Mouse (Mus musculus) retina, postnatal 1 day (tissue): ENCODE measurements at regions not wholly inside any gene's neighbourhood (a gene's known extent, or its start where the extent isn't known, plus 50 kb on each side); places are given as distances from the start of the nearest gene placed in this dataset.

Experiments used
- DNase-seq: peaks from one replicate; pipeline ENCODE4 v3.0.0-alpha.2; 2012

DNA sequence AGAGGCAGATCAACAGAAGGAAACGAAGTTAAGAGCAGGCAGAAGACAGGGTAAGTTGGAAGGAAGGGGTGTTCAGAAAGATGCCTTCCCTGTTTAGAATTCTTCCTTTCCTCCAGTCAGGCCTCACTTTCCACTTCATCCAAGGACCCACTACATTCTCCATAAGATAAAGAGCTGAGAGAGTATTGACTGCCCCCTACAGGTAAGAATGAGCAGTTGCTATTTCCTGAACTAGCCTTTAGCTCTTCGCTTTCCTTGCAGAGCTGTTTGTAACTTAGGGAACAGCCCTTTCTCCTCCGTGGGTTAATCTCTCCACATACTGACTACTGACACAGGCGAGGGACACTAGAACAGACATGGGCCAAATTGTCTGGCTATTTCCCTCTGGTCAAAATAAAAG, 273.1 kb downstream of the Atp23 start:
- DNase-seq: peak; percentile 29

DNA sequence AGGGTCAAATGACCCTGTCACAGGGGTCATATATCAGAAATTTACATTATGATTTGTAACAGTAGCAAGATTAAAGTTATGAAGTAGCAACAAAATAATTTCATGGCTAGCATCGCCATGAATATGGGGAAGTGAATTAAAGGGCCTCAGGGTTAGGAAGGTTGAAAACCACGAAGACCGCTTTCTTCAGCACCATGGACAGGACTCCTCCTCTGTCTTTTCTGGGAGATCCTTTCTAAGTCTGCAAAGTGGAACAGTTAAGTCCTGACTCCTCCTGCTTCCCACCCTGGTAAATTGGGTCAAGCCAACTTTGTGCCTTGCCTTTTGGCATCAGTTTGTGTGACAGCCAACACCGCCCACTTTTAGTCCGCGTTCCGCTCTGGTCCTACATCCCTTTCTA, 275.7 kb downstream of the Atp23 start:
- DNase-seq: peak; percentile 61

DNA sequence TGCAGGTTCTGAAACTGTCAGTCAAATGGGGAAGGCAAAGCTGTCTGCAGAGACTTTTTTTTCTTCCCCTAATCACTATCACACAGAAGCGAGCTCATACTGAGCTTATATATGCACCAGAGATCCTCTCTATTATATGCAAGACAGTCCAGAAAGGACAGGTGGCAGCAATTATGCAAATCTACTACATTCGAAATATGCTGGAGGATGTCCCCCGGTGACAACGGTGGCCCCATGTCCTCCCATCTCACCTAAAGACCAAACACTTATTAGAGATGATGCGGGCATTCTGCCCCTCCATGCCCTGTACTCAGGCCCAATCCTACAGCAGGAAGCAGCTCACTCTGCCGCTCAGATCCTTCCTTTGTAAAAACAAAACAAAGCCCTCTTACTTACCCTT, 280.4 kb downstream of the Atp23 start:
- no peak for DNase-seq

DNA sequence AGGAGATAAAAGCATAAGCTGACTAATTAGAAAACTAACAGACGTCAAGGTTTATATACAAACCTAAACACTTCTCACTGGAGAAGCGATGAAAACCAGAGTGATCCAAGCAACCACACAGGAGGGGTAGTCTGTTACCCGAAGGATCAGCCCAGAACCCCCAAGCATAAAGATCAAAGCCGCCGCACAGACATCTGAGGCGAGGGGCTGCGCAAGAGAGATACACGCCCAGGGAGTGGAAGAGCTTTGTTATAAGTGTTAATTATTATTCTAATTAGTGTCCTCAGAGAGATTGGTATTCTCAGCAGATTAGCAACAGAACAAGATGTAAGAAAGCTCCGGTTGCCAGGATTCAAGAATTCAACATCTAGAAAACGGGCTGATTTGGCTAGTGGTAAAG, 281.2 kb downstream of the Atp23 start:
- peak; percentile 25 for DNase-seq

DNA sequence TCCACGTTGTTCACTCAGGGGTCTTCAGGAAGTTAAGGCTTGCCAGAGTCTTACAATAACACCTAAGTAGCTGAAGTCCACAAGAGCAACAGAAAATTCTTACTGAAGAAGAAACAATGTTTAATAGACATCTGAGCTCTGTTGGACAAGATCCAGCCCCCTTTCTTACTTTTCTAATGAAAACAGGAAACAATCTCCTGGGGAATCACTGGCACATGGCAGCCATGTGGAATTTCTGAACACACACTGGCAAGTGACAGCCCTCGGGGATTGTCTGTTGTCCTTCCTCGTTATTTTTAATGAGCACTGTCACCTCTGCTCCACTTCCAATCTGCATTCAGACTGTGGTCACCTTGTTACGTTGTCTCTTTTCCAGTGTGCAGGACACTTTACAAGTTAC, 288.9 kb downstream of the Atp23 start:
- no peak for DNase-seq

DNA sequence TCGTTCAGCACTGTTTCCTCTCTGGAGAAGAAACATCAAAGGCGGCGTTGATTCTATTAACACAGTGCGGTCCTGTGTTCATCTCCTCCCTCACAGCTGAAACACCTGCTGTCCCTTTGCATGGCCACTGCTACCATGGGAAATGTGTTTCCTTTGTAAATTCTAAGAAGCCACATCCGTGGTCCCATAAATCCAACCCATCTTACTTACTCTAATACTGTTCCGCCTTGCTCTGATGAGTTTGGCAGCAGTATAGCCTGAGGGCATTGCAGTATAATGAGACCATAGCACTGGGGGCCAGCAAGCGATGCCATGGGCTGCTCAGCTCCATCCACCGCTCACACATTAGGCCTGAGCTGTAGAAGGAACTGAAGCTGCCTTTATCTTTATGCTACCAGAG, 290.6 kb downstream of the Atp23 start:
- no peak for DNase-seq

DNA sequence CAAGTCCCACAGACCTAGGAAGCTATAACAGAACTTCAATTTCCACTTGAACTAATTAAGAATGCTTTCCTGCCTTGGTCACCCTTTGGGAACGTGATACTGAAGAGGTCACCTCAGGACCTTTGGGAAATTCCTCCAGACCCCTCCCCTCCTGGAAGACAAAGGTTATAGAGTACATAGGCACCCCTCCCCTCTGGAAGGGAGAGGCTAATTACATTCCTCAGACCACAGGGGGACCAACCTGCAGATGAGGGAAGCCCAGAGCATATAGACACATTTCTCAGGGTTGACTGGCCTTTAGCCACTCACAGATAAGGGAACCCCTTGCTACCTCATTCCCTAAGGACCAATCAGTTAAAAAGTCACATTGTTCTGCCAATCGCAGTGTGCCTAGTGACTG, 301.5 kb downstream of the Atp23 start:
- no peak for DNase-seq

DNA sequence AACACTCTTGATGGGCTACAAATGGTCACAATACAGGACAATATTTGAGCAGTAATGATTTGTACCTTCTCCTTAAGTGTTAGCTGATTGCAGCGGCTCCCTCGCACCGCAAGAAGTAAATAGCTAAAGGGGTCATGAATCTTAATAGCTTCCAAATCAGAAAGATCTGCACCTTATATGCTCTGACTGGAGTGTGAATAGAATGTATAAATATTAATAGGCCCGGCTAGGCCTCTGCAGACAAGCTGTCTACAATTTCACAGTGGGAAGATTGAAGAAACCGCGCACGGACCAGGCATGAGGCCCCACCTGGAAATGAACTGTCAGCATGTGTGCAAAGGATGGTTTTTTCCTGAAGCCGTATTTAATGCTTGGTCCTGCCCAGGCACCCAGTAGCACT, 333.0 kb downstream of the Atp23 start:
- DNase-seq: no peak

DNA sequence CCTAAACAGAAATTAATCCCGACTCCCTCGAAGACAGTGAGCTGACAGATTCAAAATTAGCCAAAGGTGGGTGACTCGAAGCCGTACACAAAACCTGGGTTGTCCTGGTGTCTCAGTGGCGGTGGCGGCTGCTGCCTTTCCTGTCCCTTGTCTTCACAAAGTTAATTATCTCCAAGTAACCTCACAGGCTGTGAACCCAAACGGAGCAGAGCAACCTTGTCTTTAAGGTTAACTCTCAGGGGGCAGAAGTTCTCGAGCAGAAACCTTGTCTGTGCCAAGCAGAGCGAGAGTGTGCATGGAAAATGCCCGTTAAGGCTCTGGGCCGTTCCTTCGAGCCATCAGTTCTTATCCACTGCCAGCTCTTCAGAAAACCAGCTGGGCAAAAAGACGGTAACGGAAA, 335.8 kb downstream of the Atp23 start:
- DNase-seq: no peak

DNA sequence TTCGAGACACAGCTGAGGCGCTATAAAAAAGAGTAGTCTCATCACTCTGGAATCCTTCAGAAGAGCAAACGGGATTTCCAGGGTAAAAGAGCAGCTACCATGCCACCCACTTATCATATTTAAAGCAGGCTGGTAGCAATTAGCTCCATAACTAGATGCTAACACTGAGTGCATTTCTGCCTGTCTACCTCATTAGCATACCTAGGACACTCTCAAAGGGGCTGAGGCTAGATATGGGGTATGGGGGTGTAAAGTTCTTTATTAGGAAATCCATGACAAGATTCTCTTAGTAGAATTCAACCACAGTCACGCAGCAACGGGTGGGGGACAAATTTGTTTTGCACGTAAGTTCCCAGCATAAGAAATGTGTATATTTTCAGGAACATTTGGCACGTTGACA, 346.1 kb downstream of the Atp23 start:
- DNase-seq: no peak

DNA sequence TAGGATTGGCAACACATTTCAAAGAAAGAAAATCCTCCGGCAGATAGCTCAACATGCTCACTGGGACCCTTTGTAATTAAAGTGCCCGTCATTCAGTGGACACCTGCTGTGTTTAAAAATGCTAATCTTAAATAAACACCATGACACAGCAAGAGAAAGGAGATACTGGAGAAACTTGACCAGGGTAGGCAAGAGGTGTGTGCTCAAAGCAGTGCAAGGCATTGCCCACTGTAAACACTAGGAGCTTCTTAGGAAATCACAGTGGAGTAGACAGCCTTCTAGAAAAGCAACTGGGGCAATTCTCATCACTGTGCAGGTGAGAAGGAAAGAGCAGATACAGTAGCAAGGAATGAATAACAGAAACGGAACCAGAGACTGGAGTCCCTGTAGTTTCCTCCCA, 369.2 kb downstream of the Atp23 start:
- no peak for DNase-seq

DNA sequence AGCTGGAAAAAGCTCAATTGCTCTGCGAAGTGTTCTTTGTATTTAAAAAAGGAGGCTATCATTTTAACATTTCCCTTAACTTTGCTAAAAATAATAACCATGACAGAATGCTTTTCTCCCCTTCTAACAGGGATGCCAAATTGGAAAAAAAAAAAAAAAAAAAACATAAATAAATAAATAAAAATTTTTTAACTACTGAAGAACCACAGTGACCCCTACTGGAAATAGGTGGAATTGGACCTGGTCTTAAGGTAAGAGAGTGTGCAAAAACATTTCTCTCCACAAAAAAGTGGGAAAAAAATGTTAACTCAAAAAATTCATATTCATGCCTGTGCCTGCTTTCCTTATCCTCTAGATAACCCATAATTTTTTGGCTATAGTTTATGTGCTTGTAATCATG, 369.8 kb downstream of the Atp23 start:
- peak; percentile 63 for DNase-seq

DNA sequence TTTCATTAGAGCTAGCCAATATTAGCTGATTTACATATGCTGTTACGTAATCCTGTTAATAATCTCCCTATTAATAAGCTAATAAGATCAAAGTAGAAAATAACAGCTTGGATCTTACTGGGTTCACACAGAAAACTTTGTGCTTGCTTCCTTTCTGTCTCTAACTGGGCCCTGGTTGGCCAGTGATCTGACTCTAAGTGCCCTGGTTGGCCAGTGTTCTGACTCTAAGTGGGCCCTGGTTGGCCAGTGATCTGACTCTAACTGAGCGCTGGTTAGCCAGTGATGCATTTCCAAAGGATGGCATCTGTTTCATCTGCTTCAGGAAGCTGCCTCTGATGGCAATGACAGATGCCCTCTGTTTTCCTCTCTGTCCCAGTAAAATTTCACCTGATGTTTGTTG, 372.4 kb downstream of the Atp23 start:
- peak; percentile 28 for DNase-seq

DNA sequence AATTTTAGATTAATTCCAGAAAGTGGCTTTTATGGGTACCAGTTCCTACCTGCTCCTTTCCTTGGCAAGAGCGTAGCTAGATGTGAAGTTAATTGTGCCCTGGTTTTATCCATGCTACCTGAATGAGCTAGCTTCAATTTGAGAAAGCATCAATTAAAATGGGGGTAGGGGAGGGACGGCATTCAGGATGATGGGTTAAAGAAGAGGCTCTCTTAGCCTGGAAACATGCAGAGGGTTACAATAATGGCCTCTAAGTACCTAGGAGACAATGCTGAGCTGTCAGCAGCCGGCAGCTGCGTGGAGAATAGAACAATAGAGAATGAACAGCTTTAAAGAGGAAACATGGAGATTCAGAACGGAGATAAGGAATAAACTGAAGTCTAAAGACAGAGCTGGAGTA, 375.0 kb downstream of the Atp23 start:
- peak; percentile 32 for DNase-seq

DNA sequence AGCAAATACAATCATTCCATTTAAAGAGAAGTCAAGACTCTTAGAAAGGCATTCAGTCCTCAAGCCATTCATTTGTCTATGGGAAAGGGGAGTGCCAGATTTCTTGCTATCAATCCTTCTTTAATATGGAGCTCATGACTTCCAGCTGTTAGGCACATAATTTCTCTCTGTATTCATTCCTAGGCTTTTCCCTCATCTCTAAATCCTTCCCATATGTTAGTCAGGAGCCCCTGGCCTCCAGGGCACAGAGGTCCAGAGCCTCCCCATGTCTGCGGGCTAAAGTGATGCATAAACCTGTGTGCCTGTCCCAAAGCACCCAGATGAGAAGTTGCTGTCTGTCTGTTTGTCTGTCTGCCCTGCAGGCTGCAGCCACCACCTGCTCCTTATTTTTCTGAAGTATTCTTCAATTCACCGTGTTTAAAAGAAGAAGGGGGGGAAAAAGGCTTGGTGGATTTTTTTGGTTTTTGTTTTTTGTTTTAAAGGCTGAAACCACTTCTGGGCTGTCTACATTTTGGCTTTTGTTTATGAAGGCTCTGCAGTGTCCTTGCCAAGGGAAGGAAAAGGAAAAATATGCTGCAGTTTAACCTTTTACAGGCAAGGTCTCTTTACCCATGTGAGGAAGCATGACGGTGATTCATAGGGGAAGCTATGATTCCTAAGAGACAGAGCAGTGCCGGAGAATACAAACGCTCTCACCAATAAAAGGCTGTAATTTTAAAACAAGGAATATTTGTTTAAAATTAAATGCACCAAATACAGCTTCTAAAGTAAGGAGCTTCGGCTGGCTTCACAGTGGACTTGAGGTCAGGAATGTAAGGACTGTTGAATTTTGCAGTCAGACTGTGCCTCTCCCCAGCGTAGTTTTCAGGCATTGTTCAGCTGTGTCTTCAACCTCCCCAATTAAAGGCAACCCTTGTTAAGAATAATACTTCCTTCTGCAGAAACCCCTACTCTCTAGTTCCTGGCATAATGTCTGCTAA, 379.0 kb downstream of the Atp23 start:
- peak; percentile 8 for DNase-seq

DNA sequence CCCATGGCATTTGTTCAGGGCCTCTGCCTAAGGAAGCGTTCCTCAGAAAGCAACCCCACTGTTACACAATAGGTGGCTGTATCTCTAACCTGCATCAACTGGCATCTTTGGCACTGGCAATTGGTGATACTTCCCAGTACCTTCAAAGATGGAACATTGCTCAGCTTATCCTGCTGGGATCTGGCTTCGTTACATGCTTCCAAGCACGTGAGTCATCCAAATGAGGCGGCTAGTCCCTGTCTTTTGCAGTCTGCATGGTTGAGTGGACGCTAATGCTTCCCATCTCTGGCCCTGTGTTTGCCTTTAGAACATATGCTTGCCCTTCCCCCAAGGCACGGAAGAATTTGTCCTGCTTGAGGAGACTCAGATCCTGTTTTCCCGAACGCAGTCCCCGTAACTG, 380.2 kb downstream of the Atp23 start:
- peak; percentile 60 for DNase-seq

DNA sequence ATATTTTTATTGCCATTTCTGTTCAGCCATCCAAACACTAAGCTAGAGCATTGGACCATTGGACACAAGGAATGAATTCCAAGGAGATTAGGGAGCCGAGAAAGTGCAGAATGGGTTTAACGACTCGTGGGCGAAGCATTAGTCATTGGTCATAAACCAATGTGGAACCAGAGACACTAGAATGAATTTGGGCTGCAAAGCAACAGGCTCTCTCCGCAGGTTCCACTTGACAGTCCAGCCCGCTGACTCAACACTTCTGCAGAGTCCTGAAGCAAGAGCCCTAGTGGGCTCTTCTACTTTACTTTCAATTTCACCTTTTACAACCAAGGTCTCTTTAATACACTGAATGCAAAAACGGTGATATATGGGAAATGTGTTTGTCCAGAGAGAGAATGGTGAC, 388.0 kb downstream of the Atp23 start:
- DNase-seq: no peak

DNA sequence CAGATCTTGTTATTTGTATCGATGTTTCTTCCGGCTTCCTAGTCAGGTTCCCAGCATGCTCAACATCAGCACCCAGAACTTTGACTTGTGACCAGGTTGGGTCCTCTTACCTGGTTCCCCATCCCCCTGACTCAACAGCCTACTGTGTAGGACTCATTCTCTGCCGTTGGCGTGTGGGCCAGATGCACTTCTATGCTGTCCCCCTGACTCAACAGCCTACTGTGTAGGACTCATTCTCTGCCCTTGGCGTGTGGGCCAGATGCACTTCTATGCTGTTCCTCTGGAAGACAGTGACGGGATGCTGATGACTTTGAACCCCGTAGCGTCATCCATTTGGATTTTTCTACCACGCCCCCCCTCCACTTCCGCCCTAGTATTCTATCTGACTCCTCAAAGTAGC, 389.6 kb downstream of the Atp23 start:
- DNase-seq: no peak

DNA sequence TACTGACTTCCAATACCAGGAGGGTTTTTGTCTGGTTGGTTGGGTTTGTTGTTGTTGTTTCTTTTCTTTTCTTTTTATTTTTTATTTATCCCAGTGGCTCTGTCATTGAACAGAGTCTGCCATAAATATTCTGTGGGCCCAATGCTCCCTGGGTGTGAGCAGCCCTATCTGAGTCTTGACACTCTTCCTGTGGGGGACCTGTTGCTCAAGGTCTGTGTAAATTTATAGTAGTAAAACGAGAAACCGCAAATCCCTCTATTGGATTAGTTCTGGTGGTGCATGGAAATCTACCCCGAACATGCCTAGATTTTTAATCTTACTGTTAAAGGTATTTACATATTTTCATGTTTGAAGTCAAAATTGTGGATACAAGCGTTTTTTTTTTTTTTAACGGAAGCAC, 395.2 kb downstream of the Atp23 start:
- DNase-seq: no peak

DNA sequence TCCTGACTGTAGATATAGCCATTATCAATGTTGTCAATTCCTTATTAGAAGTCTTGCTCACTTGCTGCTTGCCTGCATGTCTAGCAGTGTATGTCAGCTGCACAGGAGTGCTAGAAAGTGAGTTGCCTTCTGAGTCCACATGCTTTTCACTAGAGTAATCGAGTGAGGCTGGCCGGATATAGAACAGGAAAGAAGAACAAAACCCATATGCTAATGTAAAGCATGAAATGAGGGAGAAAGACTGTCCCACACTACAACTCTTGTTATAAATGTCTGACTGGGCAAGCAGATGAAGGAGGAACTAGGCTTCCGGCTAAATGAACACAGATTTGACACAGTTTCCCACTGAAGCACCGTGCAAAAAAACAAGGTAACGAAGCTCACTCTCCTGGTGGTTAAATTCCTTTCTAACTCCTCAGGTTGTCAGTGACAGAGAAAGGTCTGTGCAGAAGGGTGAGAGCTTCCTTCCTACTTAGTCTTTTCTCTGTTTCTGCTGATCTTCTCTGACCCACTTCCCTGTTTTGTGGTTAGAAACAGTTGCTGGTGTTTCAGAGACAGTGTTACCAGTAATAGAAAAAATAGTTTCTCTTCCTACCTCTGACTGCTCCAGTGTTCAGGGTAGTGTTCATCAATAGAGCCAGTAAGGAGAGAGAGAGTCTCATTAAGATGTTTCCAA, 399.0 kb downstream of the Atp23 start:
- peak; percentile 8 for DNase-seq

DNA sequence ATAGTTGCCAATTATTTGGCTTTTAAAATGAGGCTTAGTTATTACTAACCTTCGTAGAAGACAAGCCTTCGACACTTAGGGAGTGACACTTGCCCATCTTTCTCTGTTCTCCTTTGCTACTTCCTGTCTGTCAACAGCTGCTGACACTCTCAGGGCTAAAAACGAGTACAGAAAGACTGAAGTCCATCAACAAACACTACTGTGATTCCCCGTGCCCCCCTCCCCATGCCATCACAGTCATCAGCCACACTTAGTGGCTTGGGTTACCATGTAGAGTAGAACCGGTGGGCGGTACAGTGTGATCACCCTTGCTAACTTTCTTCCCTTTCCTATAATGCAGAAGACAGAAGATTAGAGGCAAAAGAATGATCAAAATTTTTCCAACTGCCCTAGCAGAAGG, 402.4 kb downstream of the Atp23 start:
- no peak for DNase-seq

DNA sequence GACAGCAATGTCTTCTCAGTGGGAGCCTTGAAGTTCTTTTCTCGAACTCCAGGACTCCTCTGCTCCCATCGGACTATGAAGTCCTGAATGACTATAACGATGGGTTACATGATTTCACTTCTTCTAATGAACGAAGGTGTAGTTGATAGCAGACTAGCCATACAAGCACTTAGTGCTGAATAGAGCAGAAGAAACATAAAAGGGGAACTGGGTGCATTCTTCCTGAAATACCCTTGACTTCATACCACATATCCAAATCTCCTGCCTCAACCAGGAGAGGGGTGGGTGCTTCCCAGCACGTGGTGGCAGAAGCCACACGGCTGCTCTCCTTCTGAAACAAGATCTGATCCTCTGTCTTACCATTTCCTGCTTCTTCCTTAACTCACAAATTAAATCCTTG, 407.4 kb downstream of the Atp23 start:
- no peak for DNase-seq

DNA sequence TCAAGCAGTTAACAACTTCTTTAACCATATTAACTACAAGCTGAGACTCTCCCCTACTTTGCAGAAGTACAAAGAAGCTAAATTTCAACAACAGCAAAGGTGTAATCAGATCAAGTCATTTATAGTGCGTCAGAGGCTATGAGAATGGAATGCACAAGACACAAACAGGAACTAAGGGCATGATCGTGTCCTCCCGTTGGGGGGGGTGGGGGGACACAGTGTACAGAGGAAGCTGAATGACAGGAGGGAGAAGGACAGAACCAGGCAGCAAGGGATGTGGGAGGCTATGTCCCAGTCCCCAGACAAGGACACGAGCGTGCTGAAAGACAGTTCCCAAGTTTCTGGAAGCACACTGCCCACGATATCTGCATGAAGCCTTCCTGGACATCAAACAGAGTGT, 408.9 kb downstream of the Atp23 start:
- DNase-seq: no peak

DNA sequence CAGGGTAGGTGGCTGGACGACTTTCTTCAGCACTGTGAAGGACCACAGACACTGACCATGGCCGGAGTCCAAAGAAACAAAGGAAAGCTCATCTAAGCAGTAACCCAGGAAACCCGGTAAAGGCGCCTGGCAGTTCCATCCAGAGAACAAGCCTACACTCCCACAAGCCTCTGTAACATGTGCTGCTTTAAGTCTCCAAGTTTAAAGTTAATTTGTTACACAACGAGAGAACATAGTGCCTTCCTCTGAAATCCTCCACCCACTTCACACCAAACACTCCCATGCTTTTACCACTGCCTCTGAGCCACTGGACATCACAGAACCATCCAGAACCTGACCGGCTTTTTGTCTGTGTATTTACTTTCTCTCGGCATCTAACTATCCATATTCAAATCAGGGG, 416.0 kb downstream of the Atp23 start:
- DNase-seq: no peak

DNA sequence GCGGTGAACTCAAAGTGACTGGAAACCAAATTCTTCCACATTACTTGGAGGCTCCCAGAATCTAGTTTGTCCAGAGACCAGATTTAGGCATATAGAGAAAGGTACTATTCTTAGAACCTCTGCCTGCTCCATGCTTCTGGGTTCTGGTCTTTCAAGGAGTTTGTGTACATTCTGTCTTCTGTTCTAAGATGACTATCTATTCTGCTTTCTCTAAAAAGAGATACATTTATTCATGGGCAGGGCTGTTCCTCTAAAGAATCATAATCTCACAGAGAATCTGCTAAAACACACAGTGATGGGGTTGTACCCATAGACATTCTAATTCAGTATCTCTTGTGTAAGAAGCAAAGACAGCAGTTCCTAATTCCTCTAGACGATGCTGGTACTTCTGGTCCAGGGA, 417.7 kb downstream of the Atp23 start:
- no peak for DNase-seq
